Mouse (Mus musculus) heart, embryonic 16.5 days (tissue): Measurements from ENCODE around the gene Gm49395. TPM values are rescaled to one million over a fixed set of nuclear protein-coding genes. Genes with fewer than 3 reads are reported as not detected.

Experiments used
- polyA plus RNA-seq: library from polyadenylated mRNA; unstranded; fragments of >200 nt; fragmentation: Nextera tagmentation; extraction: Ambion mirVana; gene quantifications from 2 replicates; pipeline ENCODE4 v1.2.1, GENCODE M21; 2015

The Gm49395 gene
- polyA plus RNA-seq, 1 experiment from 2014 or later: 8.4 TPM

Other genes starting within 250 kb of the Gm49395 start
- 1.9 and 3.8 TPM in 2 replicates for gene Itga2, start 169.8 kb downstream of the Gm49395 start, polyA plus RNA-seq
- 6.5 and 6.9 TPM in 2 replicates for gene Pelo, start 11.7 kb downstream of the Gm49395 start, polyA plus RNA-seq
- gene Itga1, start within 50 bp of the Gm49395 start, polyA plus RNA-seq: 26.3 and 29.2 TPM in 2 replicates